Mouse (Mus musculus): ENCODE results near the gene Fermt3. TPM values are rescaled to one million over a fixed set of nuclear protein-coding genes. Genes with fewer than 3 reads are reported as not detected.

Gene Fermt3
- polyA plus RNA-seq, 1 experiment from 2014 or later: 8.2 TPM

GRCm38 (mm10) chr19:6954046-6954445 lies 65.2 kb downstream of the Fermt3 start:
- no peaks in the 10 kb centered on the region for H3K9me3 ChIP-seq
- no peaks in the 10 kb centered on the region for H3K27me3 ChIP-seq
- peaks cover 7% of the 10 kb centered on the region for H3K36me3 ChIP-seq
- 54% methylated on average over 9 of the region's 9 CpGs for WGBS
- ATAC-seq (ENCODE audit: low FRiP score, low read depth): no peak
- no peak overlapping the region for H3K9ac ChIP-seq (replicated peaks)
- H3K27ac ChIP-seq (replicated peaks): no peak overlapping the region
- no peak overlapping the region for H3K4me2 ChIP-seq (replicated peaks)
- peaks cover 23% of the 10 kb centered on the region for H3K4me1 ChIP-seq
- no peak overlapping the region for H3K4me3 ChIP-seq

GRCm38 (mm10) chr19:6952712-6953037 lies 66.6 kb downstream of the Fermt3 start:
- H3K9me3 ChIP-seq: no peaks in the 10 kb centered on the region
- WGBS: 35% methylated on average over 3 of the region's 3 CpGs
- H3K4me2 ChIP-seq (replicated peaks): peak overlapping the region; percentile 83
- no peak for ATAC-seq (ENCODE audit: low FRiP score, low read depth)
- H3K9ac ChIP-seq (replicated peaks): peak overlapping the region; percentile 56
- peaks cover 23% of the 10 kb centered on the region for H3K4me1 ChIP-seq
- H3K27ac ChIP-seq (replicated peaks): peak overlapping the region; percentile 98; the same call in 1 of the 2 replicates
- H3K36me3 ChIP-seq: peaks cover 7% of the 10 kb centered on the region
- no peaks in the 10 kb centered on the region for H3K27me3 ChIP-seq
- H3K4me3 ChIP-seq: peak overlapping the region; percentile 60

DNA sequence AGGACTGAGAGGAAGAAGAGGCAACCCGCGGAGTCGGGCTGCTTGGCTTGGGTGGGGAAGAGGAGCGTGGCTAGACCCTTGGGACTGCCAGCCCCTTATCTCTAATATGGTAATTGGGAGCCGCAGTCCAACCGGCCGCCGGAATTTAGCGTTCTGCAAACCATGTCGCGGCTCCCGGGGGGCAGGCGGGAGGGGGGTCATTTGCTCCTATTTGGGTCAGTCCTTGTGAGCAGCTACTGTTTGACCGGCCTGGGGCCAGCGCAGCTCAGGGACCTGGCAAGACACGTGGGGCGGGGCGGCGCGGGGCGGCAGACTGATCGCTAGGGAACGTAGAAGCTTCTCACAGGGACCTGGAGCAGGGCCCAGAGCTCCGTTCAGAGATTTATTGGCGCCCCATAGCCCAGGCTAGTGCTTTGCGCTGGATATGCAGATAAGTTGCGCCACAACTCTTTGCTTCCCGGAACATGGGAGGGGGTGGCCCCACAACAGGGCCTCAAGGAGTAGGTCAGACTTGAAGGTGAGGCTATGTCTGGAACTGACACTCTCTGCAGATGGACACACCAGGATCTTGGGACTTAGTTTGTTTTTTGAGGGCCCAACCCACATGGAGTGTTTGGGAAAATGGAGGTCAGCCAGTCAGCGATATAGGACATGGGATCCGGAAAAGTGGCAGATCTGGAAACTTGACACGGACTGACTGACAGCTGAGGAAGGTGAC lies 67.1 kb downstream of the Fermt3 start:
- peak overlapping the region; percentile 98 for H3K27ac ChIP-seq (replicated peaks)
- H3K27me3 ChIP-seq: no peaks in the 10 kb centered on the region
- peak overlapping the region; percentile 83 for H3K4me2 ChIP-seq (replicated peaks)
- ATAC-seq (ENCODE audit: low FRiP score, low read depth): peak; percentile 44
- no peaks in the 10 kb centered on the region for H3K9me3 ChIP-seq
- peaks cover 7% of the 10 kb centered on the region for H3K36me3 ChIP-seq
- H3K4me1 ChIP-seq: peaks cover 23% of the 10 kb centered on the region
- 3% methylated on average over 31 of the region's 31 CpGs for WGBS
- peak overlapping the region; percentile 56 for H3K9ac ChIP-seq (replicated peaks)
- peak overlapping the region; percentile 60 for H3K4me3 ChIP-seq

GRCm38 (mm10) chr19:6951381-6951968 lies 67.8 kb downstream of the Fermt3 start:
- peak overlapping the region; percentile 56 for H3K9ac ChIP-seq (replicated peaks)
- WGBS: 1% methylated on average over 35 of the region's 35 CpGs
- H3K4me1 ChIP-seq: peaks cover 23% of the 10 kb centered on the region
- H3K36me3 ChIP-seq: peaks cover 7% of the 10 kb centered on the region
- no peaks in the 10 kb centered on the region for H3K27me3 ChIP-seq
- H3K4me2 ChIP-seq (replicated peaks): peak overlapping the region; percentile 83
- H3K9me3 ChIP-seq: no peaks in the 10 kb centered on the region
- H3K27ac ChIP-seq (replicated peaks): peak overlapping the region; percentile 98
- peak overlapping the region; percentile 60 for H3K4me3 ChIP-seq
- peak; percentile 77 for ATAC-seq (ENCODE audit: low FRiP score, low read depth)

DNA sequence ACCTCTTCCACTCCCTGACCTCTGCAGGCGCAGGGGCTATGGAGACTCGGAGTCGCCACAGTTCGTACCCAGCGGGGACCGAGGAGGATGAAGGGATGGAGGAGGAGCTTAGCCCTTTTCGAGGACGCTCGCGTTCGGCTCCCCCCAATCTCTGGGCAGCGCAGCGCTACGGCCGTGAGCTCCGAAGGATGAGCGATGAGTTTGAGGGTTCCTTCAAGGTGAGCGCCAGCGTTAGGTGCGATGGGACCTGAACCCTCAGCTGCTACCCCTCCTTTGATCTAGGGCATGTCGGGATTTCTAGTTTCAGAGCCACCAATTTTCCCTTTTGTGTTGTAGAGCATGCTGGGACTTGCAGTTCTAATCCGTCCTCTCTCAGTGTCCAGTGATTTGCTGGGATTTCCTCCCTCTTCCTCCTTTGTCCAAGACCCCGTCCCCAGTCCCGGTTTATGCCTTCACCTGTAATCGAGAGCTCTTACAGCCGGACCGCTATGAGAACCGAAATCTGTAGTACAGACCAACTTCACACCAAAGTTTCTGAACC lies 68.6 kb downstream of the Fermt3 start:
- Histone ChIP-seq H3K27ac (replicated peaks) (peak overlapping the region; percentile 98), H3K4me1 (peaks cover 23% of the 10 kb centered on the region), H3K9ac (replicated peaks) (peak overlapping the region; percentile 56), H3K36me3 (peaks cover 9% of the 10 kb centered on the region), H3K4me2 (replicated peaks) (peak overlapping the region; percentile 83), H3K9me3 (no peaks in the 10 kb centered on the region), H3K27me3 (no peaks in the 10 kb centered on the region), H3K4me3 (peak overlapping the region; percentile 60)
- ATAC-seq (ENCODE audit: low FRiP score, low read depth): peak; percentile 66
- WGBS: under 1% methylated on average over 28 of the region's 28 CpGs

DNA sequence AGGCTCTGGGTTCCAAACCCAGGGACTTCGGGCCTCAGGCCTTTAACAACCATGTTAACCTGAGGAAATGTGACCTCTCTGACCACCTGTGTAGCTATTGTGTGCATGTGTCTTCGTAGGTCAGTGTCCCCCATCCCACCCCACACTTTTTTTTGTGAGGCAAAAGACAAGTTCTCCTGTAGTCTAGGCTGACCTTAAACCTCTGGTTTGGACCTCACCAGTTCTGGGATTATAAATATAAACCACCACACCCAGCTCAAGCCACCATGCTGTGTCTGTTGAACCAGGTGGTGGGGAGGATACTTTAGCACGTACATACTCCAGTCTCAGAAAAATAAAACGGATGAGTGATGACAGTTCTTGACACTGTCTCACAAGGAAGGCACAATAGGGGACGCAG lies 69.3 kb downstream of the Fermt3 start:
- Histone ChIP-seq H3K9me3 (no peaks in the 10 kb centered on the region), H3K36me3 (0 out of 2 replicates have a peak, but pooled peaks cover 4% of the 10 kb centered on the region), H3K4me2 (replicated peaks) (peak overlapping the region; percentile 83), H3K27me3 (no peaks in the 10 kb centered on the region), H3K27ac (replicated peaks) (peak overlapping the region; percentile 98; the same call in 1 of the 2 replicates), H3K9ac (replicated peaks) (peak overlapping the region; percentile 56), H3K4me1 (peaks cover 23% of the 10 kb centered on the region), H3K4me3 (peak overlapping the region; percentile 60)
- ATAC-seq (ENCODE audit: low FRiP score, low read depth): no peak
- WGBS: 60% methylated on average over 5 of the region's 5 CpGs

DNA sequence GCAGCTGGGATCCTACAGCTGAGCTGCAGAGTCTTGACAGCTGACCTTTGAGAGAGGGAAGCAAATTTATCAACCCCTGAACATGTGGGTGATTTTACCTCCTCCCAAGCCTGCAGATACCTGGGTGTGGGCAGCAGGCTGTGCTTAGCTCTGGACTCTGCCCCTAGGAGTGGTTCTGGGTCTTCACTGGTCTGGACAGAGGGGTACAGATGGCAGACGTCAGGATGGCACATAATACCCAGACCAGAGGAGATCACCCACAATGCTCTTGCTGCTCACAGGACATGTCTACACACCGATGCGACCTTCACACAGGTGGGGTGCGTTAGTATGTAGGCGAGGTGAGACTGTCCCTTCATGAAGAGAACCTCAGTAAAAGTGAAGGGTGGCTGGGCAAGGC lies 69.7 kb downstream of the Fermt3 start:
- Histone ChIP-seq H3K9ac (replicated peaks) (no peak overlapping the region; the same call in 1 of the 2 replicates), H3K4me3 (no peak overlapping the region), H3K9me3 (no peaks in the 10 kb centered on the region), H3K4me2 (replicated peaks) (no peak overlapping the region), H3K27ac (replicated peaks) (no peak overlapping the region), H3K36me3 (0 out of 2 replicates have a peak, but pooled peaks cover 4% of the 10 kb centered on the region), H3K4me1 (peaks cover 23% of the 10 kb centered on the region), H3K27me3 (no peaks in the 10 kb centered on the region)
- WGBS: 91% methylated on average over 5 of the region's 5 CpGs
- ATAC-seq (ENCODE audit: low FRiP score, low read depth): no peak

Other genes starting within 250 kb of the Fermt3 start
- gene Rps6ka4, start 178.8 kb downstream of the Fermt3 start, polyA plus RNA-seq (2016; fragmentation: Nextera tagmentation; extraction: Ambion mirVana): 7.9 and 10.8 TPM in 2 replicates
- 0.69 and 1.1 TPM in 2 replicates for gene Ccdc88b, start 161.3 kb downstream of the Fermt3 start, polyA plus RNA-seq (2016; fragmentation: Nextera tagmentation; extraction: Ambion mirVana)
- 129 and 139 TPM in 2 replicates for gene Trmt112, start 109.8 kb downstream of the Fermt3 start, polyA plus RNA-seq (2016; fragmentation: Nextera tagmentation; extraction: Ambion mirVana)
- 172 and 191 TPM in 2 replicates for gene Prdx5, start 109.4 kb downstream of the Fermt3 start, polyA plus RNA-seq (2016; fragmentation: Nextera tagmentation; extraction: Ambion mirVana)
- gene Esrra, start 97.7 kb downstream of the Fermt3 start, polyA plus RNA-seq (2016; fragmentation: Nextera tagmentation; extraction: Ambion mirVana): 13.9 and 14.3 TPM in 2 replicates
- 0.68 and 0.97 TPM in 2 replicates for gene Catsperz, start 94.1 kb downstream of the Fermt3 start, polyA plus RNA-seq (2016; fragmentation: Nextera tagmentation; extraction: Ambion mirVana)
- gene Kcnk4, start 85.0 kb downstream of the Fermt3 start, polyA plus RNA-seq (2016; fragmentation: Nextera tagmentation; extraction: Ambion mirVana): 0.19 and 0.52 TPM in 2 replicates
- 67.6 and 69.0 TPM in 2 replicates for gene Bad, start 77.6 kb downstream of the Fermt3 start, polyA plus RNA-seq (2016; fragmentation: Nextera tagmentation; extraction: Ambion mirVana)
- gene Gpr137, start 77.0 kb downstream of the Fermt3 start, polyA plus RNA-seq (2016; fragmentation: Nextera tagmentation; extraction: Ambion mirVana): 37.7 and 38.3 TPM in 2 replicates
- 265 and 314 TPM in 2 replicates for gene Ppp1r14b, start 44.5 kb downstream of the Fermt3 start, polyA plus RNA-seq (2016; fragmentation: Nextera tagmentation; extraction: Ambion mirVana)
- 21.6 and 22.5 TPM in 2 replicates for gene Plcb3, start 43.0 kb downstream of the Fermt3 start, polyA plus RNA-seq (2016; fragmentation: Nextera tagmentation; extraction: Ambion mirVana)
- gene Fkbp2, start 39.0 kb downstream of the Fermt3 start, polyA plus RNA-seq (2016; fragmentation: Nextera tagmentation; extraction: Ambion mirVana): 80.3 and 83.9 TPM in 2 replicates
- 34.3 and 35.0 TPM in 2 replicates for gene Vegfb, start 31.8 kb downstream of the Fermt3 start, polyA plus RNA-seq (2016; fragmentation: Nextera tagmentation; extraction: Ambion mirVana)
- gene Dnajc4, start 26.9 kb downstream of the Fermt3 start, polyA plus RNA-seq (2016; fragmentation: Nextera tagmentation; extraction: Ambion mirVana): 21.2 and 23.2 TPM in 2 replicates
- gene Nudt22, start 23.4 kb downstream of the Fermt3 start, polyA plus RNA-seq (2016; fragmentation: Nextera tagmentation; extraction: Ambion mirVana): 18.7 and 19.0 TPM in 2 replicates
- gene Trpt1, start 23.3 kb downstream of the Fermt3 start, polyA plus RNA-seq (2016; fragmentation: Nextera tagmentation; extraction: Ambion mirVana): 12.4 and 12.6 TPM in 2 replicates
- gene Stip1, start 20.5 kb upstream of the Fermt3 start, polyA plus RNA-seq (2016; fragmentation: Nextera tagmentation; extraction: Ambion mirVana): 315 and 316 TPM in 2 replicates
- 3.0 and 3.3 TPM in 2 replicates for gene Macrod1, start 37.3 kb upstream of the Fermt3 start, polyA plus RNA-seq (2016; fragmentation: Nextera tagmentation; extraction: Ambion mirVana)
- 8.0 and 8.2 TPM in 2 replicates for gene Flrt1, start 86.3 kb upstream of the Fermt3 start, polyA plus RNA-seq (2016; fragmentation: Nextera tagmentation; extraction: Ambion mirVana)
- 230 and 248 TPM in 2 replicates for gene Otub1, start 186.8 kb upstream of the Fermt3 start, polyA plus RNA-seq (2016; fragmentation: Nextera tagmentation; extraction: Ambion mirVana)
- 763 and 786 TPM in 2 replicates for gene Cox8a, start 198.1 kb upstream of the Fermt3 start, polyA plus RNA-seq (2016; fragmentation: Nextera tagmentation; extraction: Ambion mirVana)
- gene Naa40, start 221.7 kb upstream of the Fermt3 start, polyA plus RNA-seq (2016; fragmentation: Nextera tagmentation; extraction: Ambion mirVana): 88.4 and 91.0 TPM in 2 replicates
- gene Rcor2, start 247.9 kb upstream of the Fermt3 start, polyA plus RNA-seq (2016; fragmentation: Nextera tagmentation; extraction: Ambion mirVana): 93.7 and 96.3 TPM in 2 replicates

Measured in midbrain, embryonic 12.5 days (tissue).